Mouse (Mus musculus) brain, embryonic 14.5 days (tissue): ENCODE measurements around the gene Kctd18.

Source experiments
- CTCF ChIP-seq: fragments of 200-500 bp; IDR thresholded peaks from 2 replicates; pipeline ENCODE4 v1.5.1; 2012; ENCODE audit warnings: inconsistent platforms, mild to moderate bottlenecking, moderate library complexity, borderline replicate concordance; ENCODE audit not compliant: insufficient read depth, insufficient read length; ENCODE audit errors: extremely low read depth
- POLR2A ChIP-seq: fragments of 200-500 bp; IDR thresholded peaks from 2 replicates; pipeline ENCODE4 v1.6.1; 2012; ENCODE audit warnings: mild to moderate bottlenecking, inconsistent platforms, borderline replicate concordance; ENCODE audit not compliant: poor library complexity, insufficient read depth, insufficient read length, severe bottlenecking; ENCODE audit errors: extremely low read depth

- no peak for TF ChIP-seq POLR2A
- TF ChIP-seq CTCF = no peak
Measured at GRCm38 (mm10) chr1:58049126-58049525, 30.4 kb upstream of the Kctd18 start.
